Mouse (Mus musculus) retina, adult 2 months (tissue): ENCODE measurements around the gene Nudt10.
"Not testable (repeated sequence)": the region's sequence is repeated elsewhere in the genome, so short reads cannot be mapped to it uniquely, and the experiment has no call there.

Experiments used
- DNase-seq: peaks from one replicate; pipeline ENCODE4 v3.0.0-alpha.2; 2012; ENCODE audit warnings: low read depth, low spot score

Gene Nudt10

DNA sequence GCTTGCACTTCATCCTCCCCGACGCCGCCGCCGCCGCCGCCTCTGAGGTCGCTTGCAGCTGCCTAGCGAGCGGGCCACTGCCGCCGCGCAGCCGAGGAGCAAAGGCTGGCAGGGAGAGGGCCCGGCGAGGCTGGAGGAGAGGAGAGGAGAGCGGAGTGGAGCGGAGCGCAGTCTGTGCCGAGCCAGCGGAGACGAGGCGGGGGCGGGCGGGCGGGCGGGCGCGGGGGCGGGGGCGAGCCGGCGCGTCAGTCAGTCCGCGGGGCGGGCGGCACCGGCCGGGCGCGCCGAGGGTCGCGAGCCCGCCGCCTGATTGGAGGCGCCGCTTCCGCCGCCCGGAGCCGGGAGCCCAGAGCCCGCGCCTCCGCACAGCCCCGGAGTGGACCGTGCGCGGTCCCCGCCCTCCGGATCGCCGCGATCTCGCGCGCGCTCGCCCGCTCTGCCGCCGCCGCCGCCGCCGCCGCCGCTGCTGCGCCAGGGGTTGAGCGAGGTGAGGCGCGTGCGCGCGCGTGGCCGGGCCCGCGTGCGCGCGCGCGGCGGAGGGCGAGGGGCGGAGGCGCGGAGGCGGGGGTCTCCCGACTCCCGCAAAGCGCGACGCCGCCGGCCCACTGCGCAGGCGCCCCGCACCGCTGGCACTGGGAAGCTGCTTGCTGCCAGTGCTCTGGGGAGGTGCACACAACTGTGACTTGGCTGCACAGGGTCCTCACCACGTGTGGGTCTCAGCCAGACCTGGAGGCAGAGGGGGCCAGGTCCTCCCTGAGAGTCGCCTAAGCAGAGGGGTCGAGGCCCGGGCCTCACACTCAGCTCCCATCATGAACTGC, at the start of gene Nudt10:
Gene Nudt10 (minus strand): TSS at position 193 of the 818 bp plus-strand sequence.
- not testable (repeated sequence) for DNase-seq

DNA sequence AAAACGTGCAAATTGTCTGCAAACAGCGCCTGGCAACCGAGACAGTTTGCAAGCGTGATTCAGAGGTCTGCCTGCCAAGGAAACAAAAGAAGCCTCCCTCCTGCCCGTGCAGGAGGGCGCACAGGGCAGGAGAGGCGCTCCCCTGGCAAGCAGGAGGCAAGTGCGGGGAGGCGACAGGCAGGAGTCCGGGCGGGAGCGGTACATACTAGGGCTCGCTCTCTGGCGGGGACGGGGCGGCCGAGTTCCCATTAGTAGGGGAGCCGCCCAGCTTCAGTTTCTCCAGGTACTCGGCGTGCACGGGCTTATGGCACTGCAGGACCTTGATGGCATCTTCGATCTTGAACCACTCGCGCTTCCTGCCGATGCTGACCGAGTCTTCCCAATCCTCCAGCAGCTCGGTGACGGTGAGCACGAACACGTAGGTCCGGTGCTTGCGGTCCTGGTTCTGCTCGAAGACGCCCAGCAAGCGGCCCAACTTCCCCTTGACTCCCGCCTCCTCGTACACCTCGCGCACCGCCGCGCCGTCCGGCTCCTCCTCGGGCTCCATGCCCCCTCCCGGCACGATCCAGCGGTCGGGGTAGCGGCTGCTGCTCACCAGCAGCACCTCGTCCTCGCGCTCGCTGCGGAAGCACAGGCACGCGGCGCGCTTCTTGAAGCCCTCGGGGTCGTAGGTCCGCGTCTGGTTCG, 536 bp downstream of the Nudt10 start:
- DNase-seq = not testable (repeated sequence)

DNA sequence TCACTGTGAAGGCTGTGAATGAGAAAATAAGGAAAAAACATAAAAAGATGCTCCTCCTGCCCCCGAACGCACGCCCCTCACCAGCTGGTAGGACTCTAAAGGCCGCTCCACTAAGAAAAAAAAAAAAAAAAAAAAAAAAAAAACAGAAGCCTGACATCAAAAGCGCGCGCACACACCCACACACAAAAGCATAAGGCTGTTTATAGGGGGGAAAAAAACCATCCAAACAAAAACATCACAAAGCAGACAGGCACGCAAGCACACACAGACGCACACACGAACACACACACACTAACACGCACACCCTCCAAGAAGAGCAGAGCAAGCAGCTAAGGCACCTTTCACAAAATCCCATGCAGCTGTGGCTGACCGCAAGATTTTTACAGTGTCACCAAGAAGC, 1.1 kb downstream of the Nudt10 start:
- DNase-seq = no peak
